Mouse (Mus musculus) myocyte (in vitro differentiated cells): ENCODE results near the gene Cyp4a31. TPM values are rescaled to one million over a fixed set of nuclear protein-coding genes. Genes with fewer than 3 reads are reported as not detected.
"Not testable (repeated sequence)": the region's sequence is repeated elsewhere in the genome, so short reads cannot be mapped to it uniquely, and the experiment has no call there.

Experiments
- H3K27me3 ChIP-seq: one replicate; pipeline ENCODE4 v1.6.1; 2011; ENCODE audit not compliant: control insufficient read depth, insufficient read depth, insufficient read length
- H3K36me3 ChIP-seq: one replicate; pipeline ENCODE4 v1.6.1; 2011; ENCODE audit not compliant: control insufficient read depth, insufficient read depth
- H3K4me2 ChIP-seq: one replicate; pipeline ENCODE4 v1.6.1; 2011; ENCODE audit warnings: low read depth, control low read depth
- H3K4me3 ChIP-seq: one replicate; pipeline ENCODE4 v1.5.1; 2011; ENCODE audit warnings: mild to moderate bottlenecking, control low read depth, moderate library complexity
- H3K79me2 ChIP-seq: one replicate; pipeline ENCODE4 v1.6.1; 2011; ENCODE audit not compliant: control insufficient read depth, insufficient read depth
- H3ac ChIP-seq: one replicate; pipeline ENCODE4 v1.6.1; 2011; ENCODE audit not compliant: control insufficient read depth, insufficient read length
- CEBPB ChIP-seq: IDR thresholded peaks from 2 replicates; pipeline ENCODE4 v1.6.1; 2011; ENCODE audit warnings: mild to moderate bottlenecking, moderate library complexity; ENCODE audit not compliant: poor library complexity, insufficient read depth, severe bottlenecking
- E2F4 ChIP-seq: IDR thresholded peaks from one replicate; pipeline ENCODE4 v1.6.1; 2011; ENCODE audit warnings: mild to moderate bottlenecking, control low read depth, moderate library complexity; ENCODE audit not compliant: insufficient read depth
- MAX ChIP-seq: IDR thresholded peaks from one replicate; pipeline ENCODE4 v1.6.1; 2011; ENCODE audit warnings: low read depth, mild to moderate bottlenecking, control low read depth
- MYOD1 ChIP-seq, 3 experiments: IDR thresholded peaks; one replicate each; pipeline ENCODE4 v1.6.1; 2011; ENCODE audit warnings: control low read depth in 2 of 3, low read depth in 2 of 3, mild to moderate bottlenecking in 2 of 3, moderate library complexity in 1 of 3; ENCODE audit not compliant: insufficient read length in 2 of 3, control insufficient read depth in 1 of 3
- MYOG ChIP-seq, 3 experiments: IDR thresholded peaks; one replicate each; pipeline ENCODE4 v1.6.1; 2011; ENCODE audit warnings: control low read depth in 2 of 3, low read depth in 2 of 3, mild to moderate bottlenecking in 2 of 3; ENCODE audit not compliant: insufficient read length in 2 of 3, control insufficient read depth in 1 of 3, insufficient read depth in 1 of 3
- POLR2A ChIP-seq: IDR thresholded peaks from one replicate; pipeline ENCODE4 v1.6.1; 2011; ENCODE audit warnings: low read depth, mild to moderate bottlenecking, control low read depth, moderate library complexity; ENCODE audit not compliant: insufficient read length
- POLR2AphosphoS2 ChIP-seq: IDR thresholded peaks from one replicate; pipeline ENCODE4 v1.6.1; 2011; ENCODE audit warnings: low read depth, control low read depth; ENCODE audit not compliant: insufficient read length
- REST ChIP-seq: IDR thresholded peaks from one replicate; pipeline ENCODE4 v1.6.1; 2011; ENCODE audit warnings: mild to moderate bottlenecking, control low read depth, moderate library complexity; ENCODE audit not compliant: insufficient read depth, insufficient read length
- SRF ChIP-seq: IDR thresholded peaks from one replicate; pipeline ENCODE4 v1.6.1; 2011; ENCODE audit warnings: low read depth; ENCODE audit not compliant: control insufficient read depth, insufficient read length
- TCF12 ChIP-seq: IDR thresholded peaks from one replicate; pipeline ENCODE4 v1.6.1; 2011; ENCODE audit warnings: mild to moderate bottlenecking, control low read depth; ENCODE audit not compliant: poor library complexity, insufficient read depth, severe bottlenecking
- TCF3 ChIP-seq: IDR thresholded peaks from one replicate; pipeline ENCODE4 v1.6.1; 2011; ENCODE audit warnings: low read depth, control low read depth; ENCODE audit not compliant: insufficient read length
- USF1 ChIP-seq: IDR thresholded peaks from one replicate; pipeline ENCODE4 v1.6.1; 2011; ENCODE audit warnings: low read depth, mild to moderate bottlenecking, control low read depth, moderate library complexity
- polyA plus RNA-seq: library from polyadenylated mRNA; unstranded; fragments of >200 nt; fragmentation: generic; extraction: Trizol; gene quantifications from one replicate; pipeline ENCODE4 v1.2.1, GENCODE M21; 2012; ENCODE audit warnings: missing spikeins

The Cyp4a31 gene
- polyA plus RNA-seq, 1 experiment, result not detected

GRCm38 (mm10) chr4:115546141-115546828 is 17.2 kb upstream of the Cyp4a31 start:
- no peaks in the 10 kb centered on the region for H3K79me2 ChIP-seq
- H3ac ChIP-seq, result no peak overlapping the region
- no peak overlapping the region for H3K4me3 ChIP-seq
- H3K4me2 ChIP-seq, result no peak overlapping the region
- no peaks in the 10 kb centered on the region for H3K36me3 ChIP-seq
- no peaks in the 10 kb centered on the region for H3K27me3 ChIP-seq
- no peak for TF ChIP-seq TCF3
- TF ChIP-seq E2F4, result no peak
- no peak for TF ChIP-seq MYOG (IDR thresholded peaks at IDR 0.05; ENCODE audit: control insufficient read depth in 1 of 3, insufficient read depth in 1 of 3, insufficient read length in 2 of 3, low read depth in 2 of 3)
- TF ChIP-seq MAX, result no peak
- no peak for TF ChIP-seq POLR2AphosphoS2
- TF ChIP-seq MYOD1 (IDR thresholded peaks at IDR 0.05; ENCODE audit: control insufficient read depth in 1 of 3, insufficient read length in 2 of 3, low read depth in 2 of 3), result no peak
- TF ChIP-seq TCF12, result no peak
- TF ChIP-seq SRF, result no peak
- no peak for TF ChIP-seq REST
- TF ChIP-seq USF1, result no peak
- TF ChIP-seq CEBPB, result no peak
- no peak for TF ChIP-seq POLR2A

- no peaks in the 10 kb centered on the region for H3K36me3 ChIP-seq
- TF ChIP-seq CEBPB (no peak), POLR2AphosphoS2 (no peak), E2F4 (no peak), SRF (no peak), MAX (no peak), MYOD1 (IDR thresholded peaks at IDR 0.05; ENCODE audit: control insufficient read depth in 1 of 3, insufficient read length in 2 of 3, low read depth in 2 of 3) (no peak), POLR2A (no peak), USF1 (no peak), TCF3 (no peak), TCF12 (no peak), REST (no peak), MYOG (IDR thresholded peaks at IDR 0.05; ENCODE audit: control insufficient read depth in 1 of 3, insufficient read depth in 1 of 3, insufficient read length in 2 of 3, low read depth in 2 of 3) (no peak)
- no peaks in the 10 kb centered on the region for H3K79me2 ChIP-seq
- H3K4me3 ChIP-seq, result no peak overlapping the region
- no peak overlapping the region for H3K4me2 ChIP-seq
- H3ac ChIP-seq, result no peak overlapping the region
- no peaks in the 10 kb centered on the region for H3K27me3 ChIP-seq
Measured at GRCm38 (mm10) chr4:115552726-115553125, 10.7 kb upstream of the Cyp4a31 start.

- Histone ChIP-seq H3ac (no peak overlapping the region), H3K4me3 (no peak overlapping the region), H3K4me2 (no peak overlapping the region), H3K36me3 (no peaks in the 10 kb centered on the region), H3K27me3 (no peaks in the 10 kb centered on the region), H3K79me2 (no peaks in the 10 kb centered on the region)
- TF ChIP-seq POLR2A, result no peak
- no peak for TF ChIP-seq MAX
- no peak for TF ChIP-seq SRF
- TF ChIP-seq TCF12, result no peak
- TF ChIP-seq USF1, result no peak
- no peak for TF ChIP-seq E2F4
- no peak for TF ChIP-seq MYOG (IDR thresholded peaks at IDR 0.05; ENCODE audit: control insufficient read depth in 1 of 3, insufficient read depth in 1 of 3, insufficient read length in 2 of 3, low read depth in 2 of 3)
- no peak for TF ChIP-seq POLR2AphosphoS2
- no peak for TF ChIP-seq TCF3
- no peak for TF ChIP-seq REST
- TF ChIP-seq CEBPB, result no peak
- TF ChIP-seq MYOD1 (IDR thresholded peaks at IDR 0.05; ENCODE audit: control insufficient read depth in 1 of 3, insufficient read length in 2 of 3, low read depth in 2 of 3), result no peak
Measured at GRCm38 (mm10) chr4:115555513-115555912, 7.9 kb upstream of the Cyp4a31 start.

- no peak overlapping the region for H3ac ChIP-seq
- no peaks in the 10 kb centered on the region for H3K27me3 ChIP-seq
- no peaks in the 10 kb centered on the region for H3K36me3 ChIP-seq
- TF ChIP-seq E2F4 (no peak), USF1 (no peak), POLR2AphosphoS2 (no peak), SRF (no peak)
- H3K4me2 ChIP-seq, result no peak overlapping the region
- H3K79me2 ChIP-seq, result no peaks in the 10 kb centered on the region
- H3K4me3 ChIP-seq, result no peak overlapping the region
Measured at GRCm38 (mm10) chr4:115557861-115558561, 5.4 kb upstream of the Cyp4a31 start.

- not testable (repeated sequence) for H3K36me3 ChIP-seq, H3K4me3 ChIP-seq, H3K79me2 ChIP-seq, H3K27me3 ChIP-seq, H3K4me2 ChIP-seq, H3ac ChIP-seq
Measured at GRCm38 (mm10) chr4:115561236-115561635, 2.2 kb upstream of the Cyp4a31 start.

- not testable (repeated sequence) for H3ac ChIP-seq, H3K79me2 ChIP-seq, H3K4me2 ChIP-seq, H3K36me3 ChIP-seq, H3K4me3 ChIP-seq, H3K27me3 ChIP-seq
Measured at GRCm38 (mm10) chr4:115564469-115565225, 1.2 kb downstream of the Cyp4a31 start.
